Mouse (Mus musculus): Measurements from ENCODE around the gene Fn3k.

The Fn3k gene

DNA sequence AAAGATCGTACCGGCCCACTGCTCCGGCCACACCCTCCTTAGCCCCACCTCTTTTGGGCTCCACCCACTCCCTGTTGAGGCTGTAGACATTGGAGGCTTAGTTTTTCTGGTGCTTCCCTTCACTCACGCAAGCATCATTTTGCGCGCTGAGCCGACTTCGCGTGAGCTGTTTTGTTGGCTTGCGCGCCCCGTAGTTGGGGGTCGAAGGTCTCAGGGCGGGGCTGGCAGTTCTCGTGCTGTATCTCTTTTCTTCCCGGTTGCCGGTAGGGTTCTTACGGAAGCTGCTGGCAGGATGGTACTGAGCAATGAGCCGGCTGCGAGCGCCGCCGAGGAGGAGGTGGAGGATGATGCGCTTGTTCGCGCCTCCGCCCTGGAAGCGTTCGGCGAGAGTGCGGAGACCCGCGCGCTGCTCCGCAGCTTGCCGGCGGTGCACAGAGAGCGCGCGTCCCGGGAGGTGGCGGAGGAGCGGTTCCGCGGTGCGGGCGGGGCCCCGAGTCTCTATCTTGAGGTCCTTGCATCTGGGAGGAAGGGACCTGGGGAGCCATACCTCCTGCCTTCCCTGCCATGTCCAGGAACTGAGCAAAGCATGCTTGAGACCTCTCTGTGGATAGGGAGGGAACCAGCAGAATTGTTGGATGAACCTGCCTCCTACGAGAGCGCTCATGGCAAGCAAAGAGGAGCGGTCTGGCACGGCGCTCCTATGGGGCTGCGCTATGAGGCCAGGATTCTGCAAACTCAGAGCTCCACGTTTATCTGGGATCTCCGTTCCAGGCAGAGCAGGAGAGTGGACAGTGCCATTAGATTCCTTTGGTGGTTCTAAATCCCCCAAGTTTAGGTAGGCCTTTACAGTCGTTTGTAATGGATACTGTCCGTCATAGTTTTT lies 17.3 kb downstream of the Fn3k start, which contains the start of gene Tbcd:
TSS of gene Tbcd (plus strand) at position 197 of the 883 bp plus-strand sequence.
- DNase-seq (ENCODE audit: low spot score), result peak; percentile 97

DNA sequence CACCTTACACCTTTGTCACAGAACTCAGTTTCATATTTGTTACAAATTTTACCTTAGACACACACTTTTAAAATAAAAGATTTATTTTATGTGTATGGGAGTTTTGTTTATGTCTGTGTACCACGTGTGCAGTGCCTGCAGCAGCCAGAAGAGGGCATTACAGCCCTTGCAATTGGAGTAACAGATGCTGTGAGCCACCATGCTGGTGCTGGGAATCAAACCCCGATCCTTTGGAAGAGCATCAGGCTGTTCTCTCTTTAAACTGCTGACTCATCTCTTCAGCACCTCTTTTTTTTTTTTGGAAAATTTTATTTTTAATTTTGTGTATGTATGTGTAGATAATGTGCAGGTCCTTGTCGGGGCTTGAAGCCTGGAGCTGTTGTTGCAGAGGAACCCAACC lies 23.2 kb downstream of the Fn3k start:
- no peak for DNase-seq (ENCODE audit: low spot score)

- DNase-seq (ENCODE audit: low spot score), result no peak
These were observed 32.7 kb downstream of the Fn3k start for GRCm38 (mm10) chr11:121467408-121467807.

DNA sequence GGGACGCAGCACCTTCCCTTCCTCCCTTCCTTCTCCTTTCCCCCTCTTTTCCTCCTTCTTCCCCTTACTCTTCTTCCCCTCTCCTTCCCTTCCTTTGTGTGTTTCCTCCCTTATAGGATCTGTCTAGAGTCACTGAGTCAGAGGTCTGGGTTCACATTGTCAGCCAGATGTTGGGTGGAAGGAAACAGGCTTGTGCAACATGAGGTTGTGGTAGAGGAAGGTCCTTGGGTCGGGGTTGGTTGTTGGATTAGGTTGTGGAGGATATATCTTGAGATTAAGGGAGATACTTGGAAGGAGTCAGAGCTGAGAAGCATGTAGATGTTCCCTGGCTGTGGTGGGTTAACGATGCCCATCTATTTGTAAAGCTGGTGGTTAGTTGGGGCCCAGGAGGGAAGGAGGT lies 40.1 kb downstream of the Fn3k start:
- no peak for DNase-seq (ENCODE audit: low spot score)

DNA sequence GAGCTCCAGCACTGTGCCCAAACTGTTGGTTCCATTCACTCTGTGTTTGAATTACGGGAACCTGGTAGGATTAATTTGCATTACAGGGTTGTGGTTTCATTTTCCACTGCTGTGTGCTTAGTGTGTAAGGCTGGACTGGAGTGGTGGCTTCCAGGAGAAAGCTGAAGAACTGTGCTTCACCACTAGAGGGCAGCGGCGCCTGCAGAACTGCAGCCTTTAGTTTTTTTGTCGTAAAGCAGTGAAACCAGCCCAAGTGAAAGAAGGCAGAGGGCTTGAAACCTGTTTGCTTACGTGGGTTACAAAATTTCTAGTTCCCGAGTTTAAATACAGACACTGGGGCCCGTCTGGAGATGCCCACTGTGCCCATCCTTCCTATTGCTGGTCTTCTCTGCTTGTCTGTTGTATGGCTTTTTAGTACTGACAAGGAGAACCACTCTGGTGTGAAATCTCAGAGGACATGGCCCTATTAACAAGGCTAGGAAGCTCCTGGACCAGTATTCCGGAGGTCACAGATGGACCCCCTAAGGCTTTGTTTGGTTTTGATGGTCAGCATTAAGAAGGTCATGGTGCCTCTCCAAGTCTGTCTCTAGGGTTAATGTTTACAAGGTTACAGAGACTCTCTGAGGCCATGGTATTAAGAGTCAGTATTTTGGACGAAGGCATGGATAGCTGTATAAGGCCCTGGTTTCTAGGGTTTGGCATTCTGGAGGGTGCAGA lies 41.1 kb downstream of the Fn3k start:
- peak; percentile 74 for DNase-seq (ENCODE audit: low spot score)

GRCm38 (mm10) chr11:121479476-121480203 lies 44.9 kb downstream of the Fn3k start:
- no peak for DNase-seq (ENCODE audit: low spot score)

- DNase-seq (ENCODE audit: low spot score), result no peak
These were observed 46.4 kb downstream of the Fn3k start for GRCm38 (mm10) chr11:121481129-121481528.

- DNase-seq (ENCODE audit: low spot score), result no peak
These were observed 51.2 kb downstream of the Fn3k start for GRCm38 (mm10) chr11:121485882-121486281.

DNA sequence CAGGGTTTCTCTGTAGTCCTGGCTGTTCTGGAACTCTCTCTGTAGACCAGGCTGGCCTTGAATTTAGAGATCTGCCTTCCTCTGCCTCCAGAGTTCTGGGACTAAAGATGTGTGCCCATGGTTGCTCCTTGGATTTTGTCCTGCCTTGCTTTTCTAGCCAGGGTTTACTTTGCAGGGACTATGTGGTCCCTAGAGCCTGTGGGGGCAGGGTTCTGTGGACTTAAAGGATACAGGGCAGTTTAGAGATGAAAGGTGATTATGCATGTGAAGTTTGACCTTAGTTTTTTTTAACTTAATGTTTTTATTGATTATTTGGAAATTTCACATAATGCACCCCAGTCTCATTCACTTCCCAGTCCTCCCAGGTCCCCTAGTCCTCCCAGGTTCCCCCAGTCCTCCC lies 55.9 kb downstream of the Fn3k start:
- DNase-seq (ENCODE audit: low spot score), result no peak
